Mouse (Mus musculus) CH12.LX (cell line): Measurements from ENCODE around the gene Krtap27-1.

Experiments
- PAX5 ChIP-seq: IDR thresholded peaks from 2 replicates; pipeline ENCODE4 v1.6.1; 2012; ENCODE audit warnings: low read length, inconsistent platforms, mixed read lengths
- POLR2A ChIP-seq: IDR thresholded peaks from 2 replicates; pipeline ENCODE4 v1.6.1; 2011; ENCODE audit warnings: low read depth, mild to moderate bottlenecking, improper control_type of control experiment, low read length

DNA sequence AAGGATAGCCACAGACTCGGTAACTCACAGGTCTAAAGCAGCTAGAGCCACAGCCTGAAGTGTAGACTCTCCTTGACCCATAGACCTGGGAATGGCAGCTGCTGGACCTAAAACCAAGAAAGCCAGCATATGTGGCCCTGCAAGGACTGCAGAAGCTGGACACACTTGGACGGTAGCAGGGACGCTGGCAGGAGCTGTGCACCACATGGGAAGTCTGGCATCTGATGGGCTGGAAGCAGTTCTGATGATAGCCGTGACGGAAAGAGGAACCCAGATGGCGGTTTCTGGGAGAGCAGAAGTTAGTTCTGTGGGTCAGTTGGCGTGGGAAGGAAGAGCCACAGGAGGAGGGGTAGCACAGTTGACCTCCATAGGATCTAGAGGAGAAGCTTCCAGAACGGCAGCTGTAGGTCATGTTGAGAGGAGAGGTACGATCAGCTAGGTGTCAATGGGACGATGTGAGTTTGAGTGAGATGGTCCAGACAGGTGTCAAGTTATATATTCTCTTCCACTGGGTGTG is 36.1 kb upstream of the Krtap27-1 start, which contains the start of gene 2310061N02Rik:
- TF ChIP-seq POLR2A: no peak
- TF ChIP-seq PAX5: no peak
